Mouse (Mus musculus) heart, postnatal 0 days (tissue): ENCODE data around the gene C3. TPM values are rescaled to one million over a fixed set of nuclear protein-coding genes. Genes with fewer than 3 reads are reported as not detected.

Experiments used
- ATAC-seq: fragments of 200-750 bp; cut with Nextera tagmentation; 2 replicates; pipeline ENCODE4 v1.8.0; 2017; ENCODE audit warnings: low read depth, moderate number of reproducible peaks, moderate library complexity; ENCODE audit not compliant: insufficient read depth
- DNase-seq: peaks from one replicate; pipeline ENCODE4 v3.0.0-alpha.2; 2016; ENCODE audit warnings: low spot score
- H3K27ac ChIP-seq: fragments of 300-500 bp; sonication (generic); 2 replicates; pipeline ENCODE4 v1.5.1; 2014; ENCODE audit warnings: low read depth, mild to moderate bottlenecking
- H3K27me3 ChIP-seq: fragments of 300-500 bp; sonication (generic); 2 replicates; pipeline ENCODE4 v1.6.1; 2014; ENCODE audit warnings: low read length, mixed read lengths; ENCODE audit not compliant: control insufficient read depth, insufficient read depth
- H3K36me3 ChIP-seq: fragments of 300-500 bp; sonication (generic); replicated peaks from 2 replicates; pipeline ENCODE4 v1.6.1; 2014; ENCODE audit warnings: low read length, mixed read lengths; ENCODE audit not compliant: control insufficient read depth, insufficient read depth
- H3K4me1 ChIP-seq: fragments of 300-500 bp; sonication (generic); 2 replicates; pipeline ENCODE4 v1.6.1; 2014; ENCODE audit warnings: antibody characterized with exemption; ENCODE audit not compliant: control insufficient read depth, insufficient read depth
- H3K4me2 ChIP-seq: fragments of 300-500 bp; sonication (generic); 2 replicates; pipeline ENCODE4 v1.6.1; 2014; ENCODE audit warnings: low read depth, mild to moderate bottlenecking, low read length, moderate library complexity
- H3K4me3 ChIP-seq: fragments of 300-500 bp; sonication (generic); 2 replicates; pipeline ENCODE4 v1.5.1; 2014; ENCODE audit warnings: low read depth, low read length
- H3K9ac ChIP-seq: fragments of 300-500 bp; sonication (generic); replicated peaks from 2 replicates; pipeline ENCODE4 v1.6.1; 2014; ENCODE audit warnings: low read depth, low read length, mixed read lengths
- H3K9me3 ChIP-seq: fragments of 300-500 bp; sonication (generic); replicated peaks from 2 replicates; pipeline ENCODE4 v1.6.1; 2016; ENCODE audit warnings: low read length; ENCODE audit not compliant: control insufficient read depth
- CTCF ChIP-seq: IDR thresholded peaks from 2 replicates; pipeline ENCODE4 v1.5.1; 2016; ENCODE audit warnings: antibody characterized with exemption, control low read depth, low read depth
- EP300 ChIP-seq: IDR thresholded peaks from 2 replicates; pipeline ENCODE4 v1.6.1; 2016; ENCODE audit warnings: antibody characterized with exemption, low read depth
- WGBS: fragments of 180-500 bp; shearing (Covaris S2); extraction: QIAGEN DNeasy Blood & Tissue Kit; methylation state at CpG from one replicate; pipeline ENCODE4 v1.1.7; 2014; 5-methylcytosine and 5-hydroxymethylcytosine counted together
- polyA plus RNA-seq: library from polyadenylated mRNA; unstranded; fragments of >200 nt; fragmentation: Nextera tagmentation; extraction: Ambion mirVana; gene quantifications from 2 replicates; pipeline ENCODE4 v1.2.1, GENCODE M21; 2015
- total RNA-seq: library from RNA; depleted of rRNA; stranded (reverse); fragments of >200 nt; gene quantifications from 2 replicates; pipeline ENCODE4 v1.2.3, GENCODE M21; 2014; ENCODE audit warnings: low replicate concordance

C3 gene
- total and polyA plus RNA-seq, 2 experiments from 2014 or later: 23.4 to 32.5 TPM

GRCm38 (mm10) chr17:57245311-57245929, 17.5 kb upstream of the C3 start:
- H3K4me2 ChIP-seq: no peak overlapping the region
- 82% methylated on average over 10 of the region's 10 CpGs for WGBS
- TF ChIP-seq EP300 (no peak), CTCF (no peak)

GRCm38 (mm10) chr17:57243650-57244370, 15.9 kb upstream of the C3 start:
- no peak overlapping the region for H3K9ac ChIP-seq
- ATAC-seq (no peak), DNase-seq (no peak)
- no peaks in the 10 kb centered on the region for H3K27me3 ChIP-seq
- no peak overlapping the region for H3K27ac ChIP-seq
- peaks cover 36% of the 10 kb centered on the region for H3K36me3 ChIP-seq
- H3K4me2 ChIP-seq: no peak overlapping the region
- no peak overlapping the region for H3K4me3 ChIP-seq
- no peaks in the 10 kb centered on the region for H3K9me3 ChIP-seq
- no peak for TF ChIP-seq EP300
- TF ChIP-seq CTCF: no peak
- 65% methylated on average over 10 of the region's 10 CpGs for WGBS
- peaks cover 9% of the 10 kb centered on the region for H3K4me1 ChIP-seq

More at GRCm38 (mm10) chr17:57245311-57245929, 17.5 kb upstream of the C3 start:
- Histone ChIP-seq H3K9me3 (no peaks in the 10 kb centered on the region), H3K4me1 (peaks cover 13% of the 10 kb centered on the region), H3K9ac (no peak overlapping the region), H3K27me3 (no peaks in the 10 kb centered on the region), H3K27ac (no peak overlapping the region), H3K4me3 (no peak overlapping the region), H3K36me3 (peaks cover 36% of the 10 kb centered on the region)
- no peak for ATAC-seq
- DNase-seq: no peak

DNA sequence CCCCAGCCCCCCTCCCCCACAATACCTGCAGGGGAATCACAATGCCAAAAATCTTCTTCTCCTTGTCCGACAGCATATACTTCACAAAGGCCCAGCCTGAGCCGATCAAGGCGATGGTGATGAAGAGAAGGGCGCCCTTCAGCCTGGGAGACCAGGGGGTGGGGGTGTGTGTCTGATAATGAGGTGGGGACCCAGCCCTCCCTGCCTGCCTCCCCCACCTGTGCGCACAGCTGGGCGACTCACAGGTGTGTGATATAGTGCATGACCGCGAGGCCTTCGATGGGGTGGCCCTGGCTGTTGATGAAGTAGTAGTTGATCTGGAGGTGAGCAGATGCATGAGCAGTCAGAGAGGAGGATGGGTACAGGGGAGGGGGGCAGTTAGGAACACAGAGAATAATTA, 9.2 kb upstream of the C3 start:
- TF ChIP-seq CTCF (no peak), EP300 (no peak)
- H3K27ac ChIP-seq: no peak overlapping the region
- peaks cover 49% of the 10 kb centered on the region for H3K36me3 ChIP-seq
- no peaks in the 10 kb centered on the region for H3K4me1 ChIP-seq
- H3K9me3 ChIP-seq: no peaks in the 10 kb centered on the region
- no peak overlapping the region for H3K4me3 ChIP-seq
- DNase-seq (no peak), ATAC-seq (no peak)
- H3K4me2 ChIP-seq: no peak overlapping the region
- H3K9ac ChIP-seq: no peak overlapping the region
- WGBS: 88% methylated on average over 9 of the region's 9 CpGs
- H3K27me3 ChIP-seq: no peaks in the 10 kb centered on the region

DNA sequence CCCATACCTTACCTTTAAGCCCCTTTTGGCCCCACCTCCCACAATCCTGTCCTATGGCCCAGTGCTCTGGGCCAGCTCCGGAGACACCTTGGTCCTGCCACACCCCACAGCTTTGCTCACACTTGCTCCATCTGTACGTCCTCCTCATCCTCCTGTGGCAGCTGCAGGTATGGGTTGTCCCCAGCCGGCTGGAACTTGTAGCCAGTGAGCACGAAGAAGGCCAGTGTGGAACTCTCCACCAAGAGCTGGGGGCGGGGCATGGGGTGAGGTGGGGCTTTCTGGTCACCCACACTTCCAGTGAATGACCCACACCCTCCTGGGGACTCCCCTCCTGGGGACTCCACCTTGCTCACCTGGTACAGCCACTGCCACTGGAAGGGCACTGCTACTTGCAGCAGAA, 7.9 kb upstream of the C3 start:
- no peaks in the 10 kb centered on the region for H3K27me3 ChIP-seq
- DNase-seq (no peak), ATAC-seq (no peak)
- 93% methylated on average over 5 of the region's 5 CpGs for WGBS
- H3K4me3 ChIP-seq: no peak overlapping the region
- peaks cover 41% of the 10 kb centered on the region for H3K36me3 ChIP-seq
- H3K9ac ChIP-seq: no peak overlapping the region
- no peaks in the 10 kb centered on the region for H3K9me3 ChIP-seq
- no peak overlapping the region for H3K27ac ChIP-seq
- TF ChIP-seq CTCF: no peak
- no peak for TF ChIP-seq EP300
- no peak overlapping the region for H3K4me2 ChIP-seq
- no peaks in the 10 kb centered on the region for H3K4me1 ChIP-seq

DNA sequence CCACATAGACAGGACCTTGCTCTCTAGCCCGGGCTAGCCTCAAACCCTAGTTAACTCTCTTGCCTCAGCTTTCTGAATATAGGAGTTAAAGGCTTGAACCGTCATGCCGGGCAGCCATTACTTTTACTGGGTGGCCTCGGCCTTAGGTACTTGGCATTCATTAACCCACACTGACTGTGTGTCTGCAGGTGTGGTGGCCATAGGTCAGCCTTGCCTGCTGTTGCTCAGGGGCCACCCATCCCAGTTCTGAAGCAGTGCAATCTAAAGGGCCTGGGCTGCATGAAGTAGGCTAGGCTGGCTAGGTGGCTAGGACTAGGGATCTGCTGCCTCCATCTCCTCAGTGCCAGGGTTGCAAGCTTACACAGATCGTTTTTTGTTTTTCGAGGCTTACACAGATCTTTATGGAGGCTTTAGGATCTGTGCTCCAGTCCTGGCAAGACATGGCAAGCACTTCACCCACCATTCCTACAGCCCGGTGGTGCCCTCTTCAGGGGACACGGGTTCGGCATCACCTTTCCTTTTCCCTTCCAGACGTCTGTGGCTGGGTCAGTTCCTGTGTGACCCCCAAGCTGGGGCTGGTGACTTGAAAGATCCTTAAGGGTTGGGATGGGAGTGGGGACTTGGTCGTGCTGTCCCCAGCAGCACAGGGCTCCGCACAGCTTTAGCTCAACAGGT, 6.5 kb upstream of the C3 start:
- H3K9me3 ChIP-seq: no peaks in the 10 kb centered on the region
- TF ChIP-seq CTCF: no peak
- no peak for TF ChIP-seq EP300
- ATAC-seq: no peak
- H3K36me3 ChIP-seq: peaks cover 41% of the 10 kb centered on the region
- no peaks in the 10 kb centered on the region for H3K4me1 ChIP-seq
- no peak overlapping the region for H3K4me2 ChIP-seq
- no peak overlapping the region for H3K9ac ChIP-seq
- no peak overlapping the region for H3K4me3 ChIP-seq
- WGBS: 77% methylated on average over 12 of the region's 12 CpGs
- DNase-seq: no peak
- H3K27me3 ChIP-seq: no peaks in the 10 kb centered on the region
- no peak overlapping the region for H3K27ac ChIP-seq
